Mouse (Mus musculus): ENCODE data around the gene Fgfr1op. TPM values are rescaled to one million over a fixed set of nuclear protein-coding genes. Genes with fewer than 3 reads are reported as not detected.

Gene Fgfr1op
- polyA plus RNA-seq, 1 experiment from 2014 or later: 35.7 TPM

GRCm38 (mm10) chr17:8210170-8210569 is 44.9 kb downstream of the Fgfr1op start:
- no peaks in the 10 kb centered on the region for H3K36me3 ChIP-seq
- no peak overlapping the region for H3K9ac ChIP-seq
- no peak overlapping the region for H3K4me2 ChIP-seq
- no peak overlapping the region for H3K4me3 ChIP-seq
- no peaks in the 10 kb centered on the region for H3K27me3 ChIP-seq
- no peak overlapping the region for H3K27ac ChIP-seq
- no peaks in the 10 kb centered on the region for H3K9me3 ChIP-seq
- 57% methylated on average over 3 of the region's 3 CpGs for WGBS
- no peak for ATAC-seq (ENCODE audit: insufficient number of reproducible peaks, insufficient read depth, low FRiP score, low TSS enrichment, low read depth)
- no peaks in the 10 kb centered on the region for H3K4me1 ChIP-seq

GRCm38 (mm10) chr17:8210675-8211074 is 45.4 kb downstream of the Fgfr1op start:
- Histone ChIP-seq H3K27ac (no peak overlapping the region), H3K9ac (no peak overlapping the region), H3K36me3 (no peaks in the 10 kb centered on the region), H3K4me2 (no peak overlapping the region), H3K4me3 (no peak overlapping the region), H3K27me3 (no peaks in the 10 kb centered on the region), H3K9me3 (no peaks in the 10 kb centered on the region), H3K4me1 (no peaks in the 10 kb centered on the region)
- 76% methylated on average over 10 of the region's 10 CpGs for WGBS
- no peak for ATAC-seq (ENCODE audit: insufficient number of reproducible peaks, insufficient read depth, low FRiP score, low TSS enrichment, low read depth)

- Histone ChIP-seq H3K4me1 (no peaks in the 10 kb centered on the region), H3K9ac (no peak overlapping the region), H3K4me2 (no peak overlapping the region), H3K9me3 (no peaks in the 10 kb centered on the region), H3K27me3 (no peaks in the 10 kb centered on the region), H3K36me3 (no peaks in the 10 kb centered on the region), H3K4me3 (no peak overlapping the region), H3K27ac (no peak overlapping the region)
- no peak for ATAC-seq (ENCODE audit: insufficient number of reproducible peaks, insufficient read depth, low FRiP score, low TSS enrichment, low read depth)
- WGBS: 81% methylated on average over 6 of the region's 6 CpGs
Measured at GRCm38 (mm10) chr17:8211399-8211798, 46.1 kb downstream of the Fgfr1op start.

GRCm38 (mm10) chr17:8214369-8214768 is 49.1 kb downstream of the Fgfr1op start:
- H3K27ac ChIP-seq: no peak overlapping the region
- 97% methylated on average over 1 of the region's 1 CpGs for WGBS
- no peak for ATAC-seq (ENCODE audit: insufficient number of reproducible peaks, insufficient read depth, low FRiP score, low TSS enrichment, low read depth)

DNA sequence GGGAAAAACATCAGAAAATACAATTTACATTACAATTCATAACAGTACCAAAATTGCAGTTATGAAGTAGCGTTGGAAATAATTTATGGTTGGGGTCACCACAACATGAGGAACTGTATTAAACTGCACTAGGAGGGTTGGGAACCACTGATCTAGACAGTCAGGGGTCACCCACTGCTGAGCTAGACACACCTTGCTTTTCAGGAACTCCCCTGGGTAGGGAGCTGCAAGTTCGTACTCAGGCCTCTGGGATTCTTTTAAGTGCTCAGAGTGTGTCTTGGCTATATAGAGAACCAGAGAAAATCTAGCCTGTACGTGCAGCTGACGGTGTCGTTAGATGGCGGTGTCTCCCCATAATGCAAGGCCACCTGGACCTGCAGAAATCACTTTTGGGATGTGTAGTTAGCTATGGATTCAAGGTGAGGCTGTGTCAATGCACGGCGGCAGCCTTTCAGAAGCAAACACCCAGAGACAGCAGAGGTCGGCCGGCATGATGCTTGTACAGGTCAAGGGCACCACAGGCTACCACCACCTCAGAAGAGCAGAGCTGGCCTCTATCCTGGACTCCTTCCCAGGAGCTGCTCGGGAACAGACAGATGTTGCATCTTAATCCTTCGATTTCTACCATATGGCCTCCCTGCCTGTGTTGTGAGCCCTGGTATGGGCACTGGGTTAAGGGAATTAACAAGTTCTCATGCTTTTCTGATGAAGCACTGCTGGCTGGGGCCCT is 49.9 kb downstream of the Fgfr1op start:
- H3K9ac ChIP-seq: no peak overlapping the region
- no peak overlapping the region for H3K4me3 ChIP-seq
- H3K36me3 ChIP-seq: no peaks in the 10 kb centered on the region
- H3K4me1 ChIP-seq: no peaks in the 10 kb centered on the region
- no peaks in the 10 kb centered on the region for H3K27me3 ChIP-seq
- WGBS: 88% methylated on average over 12 of the region's 12 CpGs
- H3K9me3 ChIP-seq: no peaks in the 10 kb centered on the region
- no peak for ATAC-seq (ENCODE audit: insufficient number of reproducible peaks, insufficient read depth, low FRiP score, low TSS enrichment, low read depth)
- H3K27ac ChIP-seq: no peak overlapping the region
- no peak overlapping the region for H3K4me2 ChIP-seq

More at GRCm38 (mm10) chr17:8214369-8214768, 49.1 kb downstream of the Fgfr1op start:
- Histone ChIP-seq H3K4me1 (no peaks in the 10 kb centered on the region), H3K9ac (no peak overlapping the region), H3K9me3 (no peaks in the 10 kb centered on the region), H3K27me3 (no peaks in the 10 kb centered on the region), H3K36me3 (no peaks in the 10 kb centered on the region), H3K4me3 (no peak overlapping the region), H3K4me2 (no peak overlapping the region)

DNA sequence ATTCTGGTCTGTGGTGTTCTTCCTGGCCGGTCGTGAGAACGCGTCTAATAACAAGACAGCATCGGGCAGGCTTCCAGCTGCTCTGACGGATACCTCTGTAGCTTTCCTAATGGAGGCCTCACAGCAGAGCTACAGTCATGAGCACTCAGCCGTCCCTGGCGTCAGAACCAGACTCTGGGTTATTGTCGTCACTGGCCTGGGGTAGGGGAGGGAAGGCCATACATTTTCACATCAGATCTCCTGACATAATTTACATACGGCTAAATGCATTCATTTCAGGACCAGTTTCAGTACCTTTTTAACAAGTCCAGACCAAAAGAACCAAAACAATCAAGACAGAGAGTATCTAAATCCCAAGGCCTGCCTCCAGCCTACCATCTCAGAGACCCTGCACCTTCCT is 57.9 kb downstream of the Fgfr1op start:
- no peak for ATAC-seq (ENCODE audit: insufficient number of reproducible peaks, insufficient read depth, low FRiP score, low TSS enrichment, low read depth)
- Histone ChIP-seq H3K36me3 (no peaks in the 10 kb centered on the region), H3K4me2 (no peak overlapping the region), H3K27ac (no peak overlapping the region), H3K4me3 (no peak overlapping the region), H3K27me3 (no peaks in the 10 kb centered on the region), H3K9me3 (no peaks in the 10 kb centered on the region), H3K9ac (no peak overlapping the region), H3K4me1 (no peaks in the 10 kb centered on the region)
- WGBS: 88% methylated on average over 10 of the region's 10 CpGs

DNA sequence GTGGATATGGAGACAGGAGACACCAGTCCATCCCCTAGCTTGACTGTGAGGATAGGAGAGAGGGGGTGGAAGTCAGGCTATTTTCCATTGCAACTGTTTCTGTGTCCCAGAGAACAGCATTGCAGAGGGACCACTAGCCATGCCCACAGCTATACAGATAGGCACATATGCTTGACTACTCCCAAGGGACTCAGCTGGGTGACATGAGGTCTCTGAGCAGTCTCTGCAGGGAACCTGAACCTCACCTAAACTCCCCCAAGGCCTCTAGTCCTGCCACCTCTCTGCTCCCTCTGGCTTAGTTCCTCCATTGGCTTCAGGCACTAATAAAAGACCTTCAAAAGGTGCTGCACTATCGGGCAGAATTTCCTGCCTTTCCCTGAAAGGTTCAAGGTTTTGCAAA is 58.8 kb downstream of the Fgfr1op start:
- H3K36me3 ChIP-seq: no peaks in the 10 kb centered on the region
- no peak overlapping the region for H3K4me3 ChIP-seq
- 86% methylated on average over 1 of the region's 1 CpGs for WGBS
- H3K9ac ChIP-seq: no peak overlapping the region
- H3K4me1 ChIP-seq: no peaks in the 10 kb centered on the region
- ATAC-seq (ENCODE audit: insufficient number of reproducible peaks, insufficient read depth, low FRiP score, low TSS enrichment, low read depth): no peak
- H3K4me2 ChIP-seq: no peak overlapping the region
- H3K27me3 ChIP-seq: no peaks in the 10 kb centered on the region
- no peaks in the 10 kb centered on the region for H3K9me3 ChIP-seq
- no peak overlapping the region for H3K27ac ChIP-seq

- ATAC-seq (ENCODE audit: insufficient number of reproducible peaks, insufficient read depth, low FRiP score, low TSS enrichment, low read depth): no peak
- no peak overlapping the region for H3K27ac ChIP-seq
Measured at GRCm38 (mm10) chr17:8225166-8225565, 59.9 kb downstream of the Fgfr1op start.

GRCm38 (mm10) chr17:8225746-8226145 is 60.4 kb downstream of the Fgfr1op start:
- 79% methylated on average over 4 of the region's 4 CpGs for WGBS
- H3K27ac ChIP-seq: no peak overlapping the region
- no peak overlapping the region for H3K4me2 ChIP-seq
- H3K4me3 ChIP-seq: no peak overlapping the region
- H3K9ac ChIP-seq: no peak overlapping the region
- H3K4me1 ChIP-seq: no peaks in the 10 kb centered on the region
- ATAC-seq (ENCODE audit: insufficient number of reproducible peaks, insufficient read depth, low FRiP score, low TSS enrichment, low read depth): no peak
- no peaks in the 10 kb centered on the region for H3K27me3 ChIP-seq
- no peaks in the 10 kb centered on the region for H3K9me3 ChIP-seq
- H3K36me3 ChIP-seq: no peaks in the 10 kb centered on the region

More at GRCm38 (mm10) chr17:8225166-8225565, 59.9 kb downstream of the Fgfr1op start:
- H3K36me3 ChIP-seq: no peaks in the 10 kb centered on the region
- H3K4me1 ChIP-seq: no peaks in the 10 kb centered on the region
- no peak overlapping the region for H3K4me3 ChIP-seq
- H3K4me2 ChIP-seq: no peak overlapping the region
- H3K9ac ChIP-seq: no peak overlapping the region
- H3K9me3 ChIP-seq: no peaks in the 10 kb centered on the region
- WGBS: 91% methylated on average over 2 of the region's 2 CpGs
- H3K27me3 ChIP-seq: no peaks in the 10 kb centered on the region

GRCm38 (mm10) chr17:8228622-8229021 is 63.3 kb downstream of the Fgfr1op start:
- ATAC-seq (ENCODE audit: insufficient number of reproducible peaks, insufficient read depth, low FRiP score, low TSS enrichment, low read depth): no peak
- no peaks in the 10 kb centered on the region for H3K36me3 ChIP-seq
- no peaks in the 10 kb centered on the region for H3K27me3 ChIP-seq
- H3K4me1 ChIP-seq: no peaks in the 10 kb centered on the region
- no peak overlapping the region for H3K4me2 ChIP-seq
- H3K9me3 ChIP-seq: no peaks in the 10 kb centered on the region
- no peak overlapping the region for H3K4me3 ChIP-seq
- no peak overlapping the region for H3K9ac ChIP-seq
- WGBS: 50% methylated on average over 9 of the region's 9 CpGs
- no peak overlapping the region for H3K27ac ChIP-seq

DNA sequence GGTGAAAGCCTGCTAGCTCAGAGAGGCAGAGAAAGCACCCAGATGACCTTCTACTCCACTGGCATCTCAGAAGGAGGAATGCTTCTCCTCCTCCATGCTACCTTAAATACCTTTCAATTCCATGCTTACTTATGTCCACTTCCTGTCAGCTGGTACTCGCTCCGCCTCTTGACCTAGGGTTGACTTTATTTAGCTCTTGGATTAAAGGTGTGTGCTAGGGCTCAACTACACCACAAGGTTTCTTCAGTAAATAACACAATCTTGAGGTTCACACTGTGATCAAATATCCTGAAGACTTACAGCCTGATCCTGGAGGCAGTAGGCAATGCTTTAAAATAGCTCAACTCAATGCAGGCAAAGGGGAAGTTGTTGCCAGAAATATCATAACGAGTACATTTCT is 64.3 kb downstream of the Fgfr1op start:
- WGBS: 82% methylated on average over 3 of the region's 3 CpGs

DNA sequence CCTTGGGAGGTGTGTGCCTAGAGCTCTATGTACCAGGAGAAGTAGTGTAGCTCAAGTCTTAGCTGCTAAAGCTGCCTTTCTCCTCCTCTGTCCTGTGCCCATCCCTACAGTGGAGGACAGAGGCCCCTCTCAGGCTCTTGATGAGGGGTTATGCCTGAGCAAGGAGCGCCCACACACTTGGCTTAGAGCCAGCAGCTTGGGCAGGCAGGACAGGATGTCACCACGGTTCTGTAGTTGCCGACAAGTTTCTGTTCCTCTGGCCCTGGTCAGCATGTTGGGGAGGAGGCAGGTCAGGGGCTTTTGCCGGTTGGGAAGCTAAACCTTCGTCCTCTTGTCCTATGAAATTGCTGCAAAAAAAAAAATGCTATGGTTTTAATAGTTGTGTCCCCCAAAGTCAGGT is 66.8 kb downstream of the Fgfr1op start:
- no peak overlapping the region for H3K4me3 ChIP-seq
- H3K36me3 ChIP-seq: no peaks in the 10 kb centered on the region
- no peak overlapping the region for H3K9ac ChIP-seq
- H3K27me3 ChIP-seq: no peaks in the 10 kb centered on the region
- H3K27ac ChIP-seq: no peak overlapping the region
- no peaks in the 10 kb centered on the region for H3K4me1 ChIP-seq
- no peak overlapping the region for H3K4me2 ChIP-seq
- H3K9me3 ChIP-seq: no peaks in the 10 kb centered on the region
- 72% methylated on average over 5 of the region's 5 CpGs for WGBS
- ATAC-seq (ENCODE audit: insufficient number of reproducible peaks, insufficient read depth, low FRiP score, low TSS enrichment, low read depth): no peak

More for the DNA sequence above, 64.3 kb downstream of the Fgfr1op start:
- H3K4me2 ChIP-seq: no peak overlapping the region
- no peak overlapping the region for H3K9ac ChIP-seq
- no peaks in the 10 kb centered on the region for H3K36me3 ChIP-seq
- no peak overlapping the region for H3K27ac ChIP-seq
- no peaks in the 10 kb centered on the region for H3K27me3 ChIP-seq
- no peak for ATAC-seq (ENCODE audit: insufficient number of reproducible peaks, insufficient read depth, low FRiP score, low TSS enrichment, low read depth)
- H3K9me3 ChIP-seq: no peaks in the 10 kb centered on the region
- no peak overlapping the region for H3K4me3 ChIP-seq
- H3K4me1 ChIP-seq: no peaks in the 10 kb centered on the region
